Mouse (Mus musculus): ENCODE measurements at regions not wholly inside any gene's neighbourhood (a gene's known extent, or its start where the extent isn't known, plus 50 kb on each side); places are given as distances from the start of the nearest gene placed in this dataset.
"Not testable (repeated sequence)": the region's sequence is repeated elsewhere in the genome, so short reads cannot be mapped to it uniquely, and the experiment has no call there.

GRCm38 (mm10) chr16:86454810-86455209 is 553.2 kb upstream of the Adamts5 start:
- 60% methylated on average over 3 of the region's 3 CpGs for WGBS
- Histone ChIP-seq H3K27ac (ENCODE audit: insufficient read depth, low read depth, low read length) (no peak overlapping the region), H3K36me3 (ENCODE audit: control insufficient read depth, insufficient read depth, low read length) (no peaks in the 10 kb centered on the region), H3K4me1 (ENCODE audit: control insufficient read depth, insufficient read depth, insufficient read length, low read length) (no peaks in the 10 kb centered on the region), H3K27me3 (ENCODE audit: control insufficient read depth, insufficient read depth, low read length) (no peaks in the 10 kb centered on the region), H3K4me3 (ENCODE audit: low read depth, low read length) (no peak overlapping the region)
- TF ChIP-seq POLR2A (IDR thresholded peaks at IDR 0.05; ENCODE audit: low read depth, low read length) = no peak
- TF ChIP-seq CTCF (IDR thresholded peaks at IDR 0.05; ENCODE audit: extremely low read depth, insufficient read length, insufficient replicate concordance, low read depth, low read length) = no peak

GRCm38 (mm10) chr16:86454031-86454430 is 552.4 kb upstream of the Adamts5 start:
- Histone ChIP-seq H3K36me3 (ENCODE audit: control insufficient read depth, insufficient read depth, low read length) (no peaks in the 10 kb centered on the region), H3K27ac (ENCODE audit: insufficient read depth, low read depth, low read length) (no peak overlapping the region), H3K4me3 (ENCODE audit: low read depth, low read length) (no peak overlapping the region), H3K4me1 (ENCODE audit: control insufficient read depth, insufficient read depth, insufficient read length, low read length) (no peaks in the 10 kb centered on the region), H3K27me3 (ENCODE audit: control insufficient read depth, insufficient read depth, low read length) (no peaks in the 10 kb centered on the region)
- no peak for TF ChIP-seq CTCF (IDR thresholded peaks at IDR 0.05; ENCODE audit: extremely low read depth, insufficient read length, insufficient replicate concordance, low read depth, low read length)
- TF ChIP-seq POLR2A (IDR thresholded peaks at IDR 0.05; ENCODE audit: low read depth, low read length) = no peak

DNA sequence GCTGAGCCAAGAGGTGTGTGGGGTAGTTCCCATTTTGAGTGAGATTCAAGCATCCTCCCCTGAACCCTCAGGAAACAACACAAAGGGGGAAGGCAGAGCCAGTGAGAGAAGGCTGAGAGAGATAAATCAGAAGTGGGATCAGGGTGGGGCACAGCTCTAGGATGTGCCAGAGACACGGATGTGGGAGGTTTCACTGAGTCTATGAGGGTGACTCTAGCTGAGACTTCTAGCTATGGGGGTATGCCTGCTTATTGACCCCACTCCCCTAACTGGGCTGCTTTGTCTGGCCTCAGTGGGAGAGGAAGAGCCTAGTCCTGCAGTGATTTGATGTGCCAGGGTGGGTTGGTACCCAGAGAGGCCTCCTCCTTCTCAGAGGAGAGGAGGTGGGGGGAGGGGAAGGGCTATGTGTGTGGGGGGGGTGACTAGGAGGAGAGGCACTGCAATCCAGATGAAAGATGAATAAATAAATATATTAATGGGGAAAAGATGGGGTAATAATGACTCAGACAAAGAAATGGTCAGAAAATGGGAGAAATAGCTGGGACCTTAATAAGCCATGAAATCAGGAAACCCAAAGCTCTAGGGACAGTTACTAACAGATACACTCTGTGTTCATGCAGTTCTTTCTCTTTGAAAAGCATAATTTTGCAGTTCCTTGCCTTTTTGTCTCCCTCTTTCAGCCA is 547.0 kb upstream of the Adamts5 start:
- H3K27ac ChIP-seq (ENCODE audit: insufficient read depth, low read depth, low read length) = no peak overlapping the region
- no peak overlapping the region for H3K4me3 ChIP-seq (ENCODE audit: low read depth, low read length)
- no peaks in the 10 kb centered on the region for H3K36me3 ChIP-seq (ENCODE audit: control insufficient read depth, insufficient read depth, low read length)
- 25% methylated on average over 1 of the region's 1 CpGs for WGBS
- H3K27me3 ChIP-seq (ENCODE audit: control insufficient read depth, insufficient read depth, low read length) = no peaks in the 10 kb centered on the region
- no peaks in the 10 kb centered on the region for H3K4me1 ChIP-seq (ENCODE audit: control insufficient read depth, insufficient read depth, insufficient read length, low read length)
- no peak for TF ChIP-seq POLR2A (IDR thresholded peaks at IDR 0.05; ENCODE audit: low read depth, low read length)
- no peak for TF ChIP-seq CTCF (IDR thresholded peaks at IDR 0.05; ENCODE audit: extremely low read depth, insufficient read length, insufficient replicate concordance, low read depth, low read length)

DNA sequence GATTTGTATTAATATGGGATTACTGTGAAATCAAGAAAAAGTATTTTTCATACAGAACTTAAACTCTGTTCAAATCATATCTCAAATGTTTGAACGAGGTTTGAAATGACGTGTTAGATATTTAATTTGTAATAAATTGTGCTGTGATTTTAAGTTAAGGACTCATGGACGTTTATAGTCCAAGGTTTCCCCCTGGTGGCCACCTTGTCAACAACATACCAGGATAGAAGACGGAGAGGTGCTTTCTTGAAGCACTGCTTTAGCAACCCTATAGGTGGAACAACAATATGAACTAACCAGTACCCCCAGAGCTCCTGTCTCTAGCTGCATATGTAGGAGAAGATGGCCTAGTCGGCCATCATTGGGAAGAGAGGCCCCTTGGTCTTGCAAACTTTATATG is 517.8 kb upstream of the Adamts5 start:
- 8% methylated on average over 5 of the region's 5 CpGs for WGBS
- H3K4me1 ChIP-seq (ENCODE audit: control insufficient read depth, insufficient read depth, insufficient read length, low read length) = not testable (repeated sequence)

GRCm38 (mm10) chr16:86404309-86404708 is 502.7 kb upstream of the Adamts5 start:
- 48% methylated on average over 2 of the region's 2 CpGs for WGBS
- TF ChIP-seq CTCF (IDR thresholded peaks at IDR 0.05; ENCODE audit: extremely low read depth, insufficient read length, insufficient replicate concordance, low read depth, low read length) = no peak
- no peak for TF ChIP-seq POLR2A (IDR thresholded peaks at IDR 0.05; ENCODE audit: low read depth, low read length)

More for the DNA sequence above, 517.8 kb upstream of the Adamts5 start:
- not testable (repeated sequence) for H3K27me3 ChIP-seq (ENCODE audit: control insufficient read depth, insufficient read depth, low read length); H3K4me3 ChIP-seq (ENCODE audit: low read depth, low read length); H3K36me3 ChIP-seq (ENCODE audit: control insufficient read depth, insufficient read depth, low read length); H3K27ac ChIP-seq (ENCODE audit: insufficient read depth, low read depth, low read length)

DNA sequence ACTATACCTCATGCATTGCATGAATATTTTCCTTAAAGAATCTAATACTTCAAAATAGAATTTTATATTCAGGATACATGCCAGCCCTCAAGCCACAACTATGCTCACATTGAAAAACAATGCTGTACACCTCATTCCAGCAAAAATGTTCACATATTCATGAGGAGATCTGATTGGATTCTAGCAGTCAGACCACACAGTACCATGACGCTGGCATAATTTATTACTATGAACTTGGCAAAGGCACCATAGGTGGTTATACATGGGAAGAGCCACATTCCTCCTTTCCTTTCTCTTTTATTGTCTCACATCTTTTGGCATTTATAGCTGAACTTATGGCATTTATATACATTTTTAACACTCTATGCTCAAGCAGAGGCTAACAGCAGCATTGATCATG is 499.8 kb upstream of the Adamts5 start:
- Histone ChIP-seq H3K27ac (ENCODE audit: insufficient read depth, low read depth, low read length) (no peak overlapping the region), H3K4me3 (ENCODE audit: low read depth, low read length) (no peak overlapping the region), H3K27me3 (ENCODE audit: control insufficient read depth, insufficient read depth, low read length) (no peaks in the 10 kb centered on the region), H3K36me3 (ENCODE audit: control insufficient read depth, insufficient read depth, low read length) (no peaks in the 10 kb centered on the region), H3K4me1 (ENCODE audit: control insufficient read depth, insufficient read depth, insufficient read length, low read length) (no peaks in the 10 kb centered on the region)
- TF ChIP-seq CTCF (IDR thresholded peaks at IDR 0.05; ENCODE audit: extremely low read depth, insufficient read length, insufficient replicate concordance, low read depth, low read length) (no peak), POLR2A (IDR thresholded peaks at IDR 0.05; ENCODE audit: low read depth, low read length) (no peak)
- 73% methylated on average over 1 of the region's 1 CpGs for WGBS

More at GRCm38 (mm10) chr16:86404309-86404708, 502.7 kb upstream of the Adamts5 start:
- Histone ChIP-seq H3K27me3 (ENCODE audit: control insufficient read depth, insufficient read depth, low read length) (no peaks in the 10 kb centered on the region), H3K4me3 (ENCODE audit: low read depth, low read length) (no peak overlapping the region), H3K4me1 (ENCODE audit: control insufficient read depth, insufficient read depth, insufficient read length, low read length) (no peaks in the 10 kb centered on the region), H3K36me3 (ENCODE audit: control insufficient read depth, insufficient read depth, low read length) (no peaks in the 10 kb centered on the region), H3K27ac (ENCODE audit: insufficient read depth, low read depth, low read length) (no peak overlapping the region)

GRCm38 (mm10) chr16:86399288-86399687 is 497.7 kb upstream of the Adamts5 start:
- H3K4me1 ChIP-seq (ENCODE audit: control insufficient read depth, insufficient read depth, insufficient read length, low read length) = no peaks in the 10 kb centered on the region
- no peaks in the 10 kb centered on the region for H3K36me3 ChIP-seq (ENCODE audit: control insufficient read depth, insufficient read depth, low read length)
- TF ChIP-seq CTCF (IDR thresholded peaks at IDR 0.05; ENCODE audit: extremely low read depth, insufficient read length, insufficient replicate concordance, low read depth, low read length) (no peak), POLR2A (IDR thresholded peaks at IDR 0.05; ENCODE audit: low read depth, low read length) (no peak)
- no peaks in the 10 kb centered on the region for H3K27me3 ChIP-seq (ENCODE audit: control insufficient read depth, insufficient read depth, low read length)
- 89% methylated on average over 1 of the region's 1 CpGs for WGBS
- no peak overlapping the region for H3K4me3 ChIP-seq (ENCODE audit: low read depth, low read length)
- no peak overlapping the region for H3K27ac ChIP-seq (ENCODE audit: insufficient read depth, low read depth, low read length)
